Mouse (Mus musculus) liver, embryonic 11.5 days (tissue): ENCODE results near the gene Grm4. TPM values are rescaled to one million over a fixed set of nuclear protein-coding genes. Genes with fewer than 3 reads are reported as not detected.

ENCODE experiments used
- ATAC-seq: fragments of 200-750 bp; cut with Nextera tagmentation; replicated peaks from 2 replicates; pipeline ENCODE4 v1.8.0; 2017; ENCODE audit warnings: moderate number of reproducible peaks, mild to moderate bottlenecking, moderate TSS enrichment, moderate library complexity; ENCODE audit not compliant: low FRiP score
- DNase-seq: peaks from one replicate; pipeline ENCODE4 v3.0.0-alpha.2; 2017; ENCODE audit warnings: low spot score
- H3K27ac ChIP-seq: fragments of 300-500 bp; sonication (generic); 2 replicates; pipeline ENCODE4 v1.5.1; 2014; ENCODE audit warnings: mild to moderate bottlenecking, low read depth, low read length, control low read depth
- H3K27me3 ChIP-seq: fragments of 300-500 bp; sonication (generic); replicated peaks from 2 replicates; pipeline ENCODE4 v1.6.1; 2014; ENCODE audit warnings: low read length, mixed read lengths; ENCODE audit not compliant: control insufficient read depth, insufficient read depth
- H3K36me3 ChIP-seq: fragments of 300-500 bp; sonication (generic); 2 replicates; pipeline ENCODE4 v1.6.1; 2014; ENCODE audit warnings: mild to moderate bottlenecking, low read length, moderate library complexity, mixed read lengths; ENCODE audit not compliant: control insufficient read depth, insufficient read depth
- H3K4me1 ChIP-seq: fragments of 300-500 bp; sonication (generic); replicated peaks from 2 replicates; pipeline ENCODE4 v1.6.1; 2014; ENCODE audit warnings: low read length, mixed read lengths; ENCODE audit not compliant: control insufficient read depth, insufficient read depth
- H3K4me2 ChIP-seq: fragments of 300-500 bp; sonication (generic); 2 replicates; pipeline ENCODE4 v1.6.1; 2014; ENCODE audit warnings: mild to moderate bottlenecking, control low read depth, moderate library complexity
- H3K4me3 ChIP-seq: fragments of 300-500 bp; sonication (generic); 2 replicates; pipeline ENCODE4 v1.5.1; 2014; ENCODE audit warnings: low read depth, low read length, control low read depth
- H3K9ac ChIP-seq: fragments of 300-500 bp; sonication (generic); 2 replicates; pipeline ENCODE4 v1.6.1; 2014; ENCODE audit warnings: low read depth, low read length, control low read depth
- H3K9me3 ChIP-seq: fragments of 300-500 bp; sonication (generic); 2 replicates; pipeline ENCODE4 v1.6.1; 2016; ENCODE audit warnings: low read length, inconsistent platforms, mixed read lengths; ENCODE audit not compliant: control insufficient read depth
- WGBS: fragments of 180-500 bp; shearing (Covaris S2); extraction: QIAGEN DNeasy Blood & Tissue Kit; methylation state at CpG from one replicate; pipeline ENCODE4 v1.1.7; 2014; 5-methylcytosine and 5-hydroxymethylcytosine counted together
- polyA plus RNA-seq: library from polyadenylated mRNA; unstranded; fragments of >200 nt; fragmentation: Nextera tagmentation; extraction: Ambion mirVana; gene quantifications from 2 replicates; pipeline ENCODE4 v1.2.1, GENCODE M21; 2014

Gene Grm4
- polyA plus RNA-seq, 1 experiment from 2014 or later, result 0.18 TPM

- Histone ChIP-seq H3K4me2 (no peak overlapping the region), H3K4me3 (no peak overlapping the region), H3K9me3 (no peaks in the 10 kb centered on the region), H3K9ac (no peak overlapping the region), H3K4me1 (no peaks in the 10 kb centered on the region; the same call in 1 of the 2 replicates), H3K27ac (no peak overlapping the region), H3K36me3 (no peaks in the 10 kb centered on the region), H3K27me3 (no peaks in the 10 kb centered on the region)
- WGBS, result 56% methylated on average over 13 of the region's 13 CpGs
- no peak for ATAC-seq
- no peak for DNase-seq
Measured at GRCm38 (mm10) chr17:27442538-27443113, 78.6 kb downstream of the Grm4 start.

DNA sequence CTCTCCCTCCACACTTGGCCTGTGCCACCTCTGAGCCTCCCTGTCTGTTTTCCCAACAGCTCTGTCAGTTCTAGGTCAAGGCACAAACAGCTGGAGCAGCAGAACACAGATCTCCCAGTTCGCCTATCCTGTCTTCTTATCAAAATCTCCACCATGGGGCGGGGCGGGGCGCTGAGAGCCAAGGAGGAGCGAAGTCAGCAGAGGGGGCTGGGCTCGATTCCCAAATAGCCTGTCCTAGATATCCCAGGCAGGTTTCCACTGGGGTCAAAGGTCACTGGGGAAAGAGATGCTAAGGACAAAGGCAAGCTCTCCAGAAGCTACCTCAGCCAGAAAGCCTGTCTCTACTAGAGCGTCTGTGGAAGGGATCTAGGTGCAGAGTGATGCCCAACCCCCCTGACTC, 79.4 kb downstream of the Grm4 start:
- Histone ChIP-seq H3K4me1 (no peaks in the 10 kb centered on the region; the same call in 1 of the 2 replicates), H3K4me2 (no peak overlapping the region), H3K27me3 (no peaks in the 10 kb centered on the region), H3K36me3 (no peaks in the 10 kb centered on the region), H3K9me3 (no peaks in the 10 kb centered on the region), H3K4me3 (no peak overlapping the region), H3K9ac (no peak overlapping the region), H3K27ac (no peak overlapping the region)
- ATAC-seq (no peak), DNase-seq (no peak)
- 39% methylated on average over 7 of the region's 7 CpGs for WGBS

DNA sequence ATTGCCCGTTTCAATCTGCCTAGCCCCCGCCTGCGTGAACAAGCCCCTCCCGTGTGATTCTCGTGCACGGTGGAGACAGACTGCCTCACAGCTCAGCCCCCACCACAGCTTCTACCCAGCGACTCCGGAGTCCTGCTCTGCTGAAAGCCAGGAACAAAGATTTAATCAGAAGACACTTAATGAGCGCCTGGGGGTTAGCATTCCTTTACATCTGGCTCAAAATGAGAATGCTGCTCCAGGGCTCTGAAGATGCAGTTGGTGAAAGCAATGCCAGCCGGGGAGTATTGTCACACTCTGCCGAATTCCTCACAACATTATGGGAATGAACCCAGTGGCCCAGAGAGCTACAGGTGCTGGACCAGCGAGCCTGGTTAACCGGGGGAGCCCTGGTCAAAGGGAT, 85.4 kb downstream of the Grm4 start:
- H3K9me3 ChIP-seq, result no peaks in the 10 kb centered on the region
- DNase-seq, result no peak
- 47% methylated on average over 13 of the region's 13 CpGs for WGBS
- H3K27me3 ChIP-seq, result no peaks in the 10 kb centered on the region
- no peaks in the 10 kb centered on the region for H3K4me1 ChIP-seq
- H3K4me3 ChIP-seq, result no peak overlapping the region
- ATAC-seq, result no peak
- no peak overlapping the region for H3K9ac ChIP-seq
- no peaks in the 10 kb centered on the region for H3K36me3 ChIP-seq
- no peak overlapping the region for H3K27ac ChIP-seq
- no peak overlapping the region for H3K4me2 ChIP-seq

DNA sequence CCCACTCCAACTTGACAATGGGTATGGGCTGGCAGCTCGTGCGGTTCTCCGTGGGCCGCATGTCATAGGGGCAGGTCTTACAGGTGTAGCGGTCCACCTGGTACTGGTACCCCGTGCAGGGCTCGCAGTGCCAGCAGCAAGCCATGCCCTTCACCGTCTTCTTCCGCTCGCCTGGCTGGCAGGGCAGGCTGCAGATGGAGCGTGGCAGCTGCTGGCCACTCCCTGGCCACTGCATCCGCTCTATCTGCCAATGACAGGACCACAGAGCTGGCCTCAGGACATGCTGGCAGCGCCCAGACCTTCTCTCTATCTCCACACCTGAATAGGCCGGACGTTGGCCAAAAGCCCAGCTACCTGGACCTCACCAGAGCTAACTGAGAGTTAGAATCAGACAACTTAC, 86.0 kb downstream of the Grm4 start:
- H3K36me3 ChIP-seq, result no peaks in the 10 kb centered on the region
- H3K9me3 ChIP-seq, result no peaks in the 10 kb centered on the region
- 88% methylated on average over 15 of the region's 15 CpGs for WGBS
- H3K4me1 ChIP-seq, result no peaks in the 10 kb centered on the region
- H3K4me2 ChIP-seq, result no peak overlapping the region
- no peaks in the 10 kb centered on the region for H3K27me3 ChIP-seq
- no peak overlapping the region for H3K4me3 ChIP-seq
- no peak overlapping the region for H3K9ac ChIP-seq
- no peak overlapping the region for H3K27ac ChIP-seq
- DNase-seq (no peak), ATAC-seq (no peak)

- DNase-seq (no peak), ATAC-seq (no peak)
- Histone ChIP-seq H3K9me3 (no peaks in the 10 kb centered on the region), H3K36me3 (no peaks in the 10 kb centered on the region), H3K4me2 (no peak overlapping the region), H3K27ac (no peak overlapping the region), H3K4me3 (no peak overlapping the region), H3K4me1 (no peaks in the 10 kb centered on the region), H3K27me3 (no peaks in the 10 kb centered on the region; the same call in 1 of the 2 replicates), H3K9ac (no peak overlapping the region)
- WGBS, result 70% methylated on average over 1 of the region's 1 CpGs
Measured at GRCm38 (mm10) chr17:27434066-27434465, 87.1 kb downstream of the Grm4 start.

GRCm38 (mm10) chr17:27433179-27433680, 88.0 kb downstream of the Grm4 start:
- 76% methylated on average over 3 of the region's 3 CpGs for WGBS
- Histone ChIP-seq H3K36me3 (no peaks in the 10 kb centered on the region), H3K9ac (no peak overlapping the region), H3K4me1 (no peaks in the 10 kb centered on the region), H3K27me3 (no peaks in the 10 kb centered on the region; the same call in 1 of the 2 replicates), H3K4me3 (no peak overlapping the region), H3K4me2 (no peak overlapping the region), H3K9me3 (0 out of 2 replicates have a peak, but pooled peaks cover 4% of the 10 kb centered on the region), H3K27ac (no peak overlapping the region)
- DNase-seq, result no peak
- ATAC-seq, result no peak

- H3K27ac ChIP-seq, result no peak overlapping the region
- H3K4me1 ChIP-seq, result no peaks in the 10 kb centered on the region
- ATAC-seq, result no peak
- no peak for DNase-seq
- H3K9ac ChIP-seq, result no peak overlapping the region
- 64% methylated on average over 9 of the region's 9 CpGs for WGBS
- no peaks in the 10 kb centered on the region; the same call in 1 of the 2 replicates for H3K27me3 ChIP-seq
- no peak overlapping the region for H3K4me3 ChIP-seq
- H3K4me2 ChIP-seq, result no peak overlapping the region
- H3K36me3 ChIP-seq, result no peaks in the 10 kb centered on the region
- H3K9me3 ChIP-seq, result 0 out of 2 replicates have a peak, but pooled peaks cover 4% of the 10 kb centered on the region
Measured at GRCm38 (mm10) chr17:27432145-27432650, 89.0 kb downstream of the Grm4 start.

GRCm38 (mm10) chr17:27431049-27431839, 90.0 kb downstream of the Grm4 start:
- H3K4me2 ChIP-seq, result no peak overlapping the region
- no peak overlapping the region for H3K27ac ChIP-seq
- H3K9ac ChIP-seq, result no peak overlapping the region
- H3K4me1 ChIP-seq, result no peaks in the 10 kb centered on the region
- H3K9me3 ChIP-seq, result 0 out of 2 replicates have a peak, but pooled peaks cover 4% of the 10 kb centered on the region
- H3K4me3 ChIP-seq, result no peak overlapping the region
- no peaks in the 10 kb centered on the region; the same call in 1 of the 2 replicates for H3K27me3 ChIP-seq
- ATAC-seq (no peak), DNase-seq (no peak)
- WGBS, result 80% methylated on average over 26 of the region's 26 CpGs
- H3K36me3 ChIP-seq, result no peaks in the 10 kb centered on the region
